Mouse (Mus musculus) right cerebral cortex, postnatal 25 days (tissue): Measurements from ENCODE around the gene Setd1b.

ENCODE experiments used
- DNase-seq: peaks from one replicate; pipeline ENCODE4 v3.0.0; 2022

The Setd1b gene

DNA sequence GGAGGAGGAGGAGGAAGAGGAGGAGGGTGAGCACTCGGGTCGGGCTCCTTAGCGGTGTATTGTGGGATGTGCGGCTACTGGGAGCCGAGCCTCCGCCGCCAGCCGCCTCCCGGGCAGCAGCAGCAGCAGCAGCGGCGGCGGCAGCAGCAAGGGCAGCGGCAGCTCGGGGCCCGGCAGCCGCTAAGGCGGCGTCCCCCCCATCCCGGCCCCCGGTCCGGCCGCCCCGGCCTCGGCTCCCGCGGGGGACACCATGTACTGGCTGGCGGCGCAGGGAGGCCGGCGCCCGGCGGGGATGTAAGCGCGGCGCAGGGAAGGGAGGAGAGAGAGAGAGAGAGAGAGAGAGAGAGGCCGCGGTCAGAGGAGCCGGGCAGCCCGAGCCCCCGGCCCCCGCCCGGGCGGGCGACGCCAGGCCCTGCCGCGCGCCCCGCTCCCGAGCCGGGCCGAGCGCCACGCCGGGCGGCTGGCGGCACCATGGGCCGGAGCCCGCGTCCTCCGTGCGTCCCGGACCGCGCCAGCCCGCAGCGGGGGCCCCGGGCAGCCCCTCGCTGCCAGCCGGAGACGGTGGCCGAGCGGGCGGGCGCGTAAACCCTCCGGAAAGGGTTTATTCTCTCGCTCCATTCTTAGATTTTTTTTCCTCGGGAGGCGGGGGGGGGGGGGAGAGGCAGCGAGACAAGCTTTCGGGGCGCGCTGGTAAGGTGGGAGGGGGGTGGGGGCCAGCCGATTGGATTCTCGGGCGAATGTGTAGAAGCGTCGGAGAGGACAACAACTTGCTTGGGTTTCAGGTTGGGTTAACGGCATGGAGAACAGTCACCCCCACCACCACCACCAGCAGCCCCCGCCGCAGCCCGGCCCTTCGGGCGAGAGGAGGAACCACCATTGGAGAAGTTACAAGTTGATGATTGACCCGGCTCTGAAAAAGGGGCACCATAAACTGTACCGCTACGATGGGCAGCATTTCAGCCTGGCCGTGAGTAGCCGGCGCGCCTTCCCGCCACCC, at the start of gene Setd1b:
TSS of gene Setd1b (plus strand) at position 33 of the 997 bp plus-strand sequence.
- peak; percentile 70 for DNase-seq

DNA sequence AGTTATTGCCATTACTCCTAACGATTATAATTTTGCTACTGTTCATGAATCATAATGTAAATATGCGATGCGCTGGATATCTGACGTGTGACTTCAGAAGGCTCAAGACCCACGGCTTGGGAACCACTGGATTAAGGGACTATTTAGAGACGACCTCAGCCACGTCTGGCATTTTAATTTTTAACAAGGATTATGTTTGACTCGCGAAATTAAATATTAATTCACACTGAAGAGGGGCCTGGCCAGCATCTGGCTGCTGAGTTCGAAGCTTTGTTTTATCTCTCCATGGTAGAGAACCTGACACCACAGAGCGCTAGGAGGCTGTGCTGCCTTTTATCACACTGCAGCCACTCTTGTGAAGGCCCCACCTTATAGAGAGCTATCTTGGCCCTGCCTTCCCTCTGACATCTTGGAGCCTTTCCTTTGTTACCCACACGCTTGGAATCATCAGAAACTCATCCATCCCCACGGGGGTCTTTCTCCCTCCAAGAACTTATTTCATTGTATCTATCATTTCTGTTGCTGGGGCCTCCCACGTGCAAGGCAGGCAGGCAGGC, 48.8 kb upstream of the Setd1b start:
- DNase-seq: no peak

DNA sequence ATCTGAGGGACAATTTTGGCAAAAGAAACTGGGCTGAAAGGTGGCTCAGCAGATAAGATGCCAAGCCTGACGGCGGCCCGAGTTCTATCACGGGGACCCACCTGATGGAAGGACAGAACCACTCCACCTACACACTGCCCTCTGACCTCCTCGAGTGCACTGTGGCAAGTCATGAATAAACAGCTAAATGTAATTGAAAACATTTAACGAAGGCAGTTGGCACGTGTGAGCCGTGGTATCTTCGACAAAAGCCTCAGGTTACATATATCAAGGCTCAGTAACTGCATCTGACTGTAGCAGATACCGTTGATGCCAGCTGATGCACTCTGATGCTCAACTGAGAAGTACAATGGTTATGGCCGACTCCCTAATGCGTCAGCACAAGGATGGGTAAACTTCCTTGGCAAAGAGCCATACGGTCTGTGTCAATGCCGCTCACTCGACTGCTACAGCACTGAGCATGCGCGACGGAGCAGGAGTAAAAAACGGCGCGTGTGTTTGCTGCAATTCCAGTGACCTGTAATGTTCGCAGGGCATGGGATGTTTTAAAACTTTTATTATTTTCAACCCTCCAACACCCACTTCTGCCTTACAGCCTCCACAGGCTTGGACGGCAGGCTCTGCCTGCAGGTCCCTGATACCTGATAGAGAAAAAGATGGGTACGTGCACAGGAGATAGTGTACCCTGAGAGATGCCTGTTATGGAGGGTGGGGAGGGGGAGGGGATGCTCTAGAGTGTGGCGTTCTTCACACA, 47.6 kb upstream of the Setd1b start:
- no peak for DNase-seq

DNA sequence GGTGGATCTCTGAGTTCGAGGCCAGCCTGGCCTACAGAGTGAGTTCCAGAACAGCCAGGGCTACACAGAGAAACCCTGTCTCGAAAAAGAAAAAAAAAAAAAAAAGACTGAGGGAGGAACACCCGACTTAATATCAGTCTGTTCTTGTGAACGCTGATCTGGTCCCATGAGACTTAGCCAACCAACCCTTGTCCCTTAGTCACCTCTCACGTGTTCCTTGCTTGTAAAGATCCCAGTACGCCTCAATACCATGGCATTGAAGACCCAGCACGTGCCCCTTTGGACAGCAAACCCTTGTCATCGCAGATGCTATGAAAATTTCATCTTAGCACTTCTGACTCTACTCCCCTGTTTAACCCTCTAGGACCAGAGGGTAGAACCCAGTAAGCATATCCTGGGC, 45.7 kb upstream of the Setd1b start:
- no peak for DNase-seq

DNA sequence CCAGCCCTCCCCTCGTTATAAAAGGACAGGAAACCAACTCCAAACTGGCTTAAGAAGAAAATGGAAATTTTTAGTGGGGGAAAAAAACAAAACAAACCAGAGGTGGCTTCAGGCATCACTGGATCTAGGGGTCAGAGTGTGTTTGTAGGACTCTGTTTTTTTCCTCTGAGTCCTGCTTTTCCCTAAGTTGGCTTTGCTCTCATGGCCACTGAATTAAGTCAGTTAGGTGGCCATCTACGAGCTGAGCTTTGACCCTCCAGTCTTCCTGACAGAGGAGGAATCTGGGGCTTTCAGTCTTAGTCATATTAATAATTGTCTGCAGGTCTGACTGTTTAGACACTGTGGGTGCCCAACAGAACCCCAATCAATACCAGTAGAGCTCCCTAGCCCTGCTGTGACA, 43.5 kb upstream of the Setd1b start:
- DNase-seq: no peak

DNA sequence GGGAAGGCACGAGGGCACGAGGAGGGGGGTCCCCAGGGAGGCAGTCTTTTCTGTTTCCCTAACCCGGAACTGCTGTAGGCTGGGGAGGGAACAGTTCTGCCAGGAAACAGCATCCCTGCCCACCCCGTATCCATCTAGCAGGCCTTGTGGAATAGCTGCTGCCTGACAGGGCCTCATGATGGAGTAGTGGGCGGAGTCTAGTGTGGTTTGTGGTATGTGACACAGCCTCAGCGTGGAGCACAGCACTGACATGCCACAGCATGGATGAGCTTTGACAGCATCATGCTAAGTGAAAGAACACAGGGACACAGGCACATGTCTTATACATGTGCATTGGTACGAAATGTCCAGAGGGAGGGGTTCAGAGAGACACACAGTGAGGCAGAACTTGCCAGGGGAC, 39.6 kb upstream of the Setd1b start:
- no peak for DNase-seq

DNA sequence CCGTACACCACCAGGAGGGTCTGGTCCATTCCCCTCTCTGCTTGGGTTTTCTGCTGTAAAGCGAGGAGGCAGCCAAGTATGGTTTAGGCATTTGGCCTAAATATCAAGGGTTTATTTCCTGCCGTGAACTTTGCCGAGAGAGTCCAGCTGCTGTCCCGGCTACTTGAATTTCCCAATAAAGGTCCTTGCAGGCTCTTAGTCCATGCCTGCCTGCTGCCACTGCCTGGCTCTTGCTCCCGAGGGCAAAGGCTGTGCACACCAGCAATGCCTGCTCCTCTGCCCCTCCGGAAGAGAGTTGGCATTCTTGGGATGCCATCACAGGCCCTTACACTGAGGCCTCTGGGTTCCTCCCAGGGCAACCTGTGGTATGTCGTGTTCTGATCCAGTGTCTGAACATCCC, 38.4 kb upstream of the Setd1b start:
- DNase-seq: no peak

DNA sequence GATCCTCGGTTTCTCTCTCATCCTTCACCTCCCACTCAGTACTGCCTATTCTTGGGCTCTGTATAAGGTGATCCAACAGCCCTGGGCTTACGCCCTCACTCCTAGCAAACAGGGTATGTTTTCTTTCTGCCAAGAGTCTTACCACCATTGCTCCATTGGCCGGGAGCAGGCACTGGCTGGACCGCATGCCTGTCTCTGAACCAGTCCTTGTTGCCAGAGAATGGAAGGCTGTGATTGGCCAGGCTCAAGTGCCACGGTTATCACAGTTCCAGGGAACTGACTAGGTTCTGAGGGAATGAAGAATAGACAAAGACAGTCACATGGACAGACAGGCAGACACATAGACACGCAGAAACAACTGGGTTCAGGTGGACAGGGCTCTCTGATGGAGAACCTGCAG, 37.2 kb upstream of the Setd1b start:
- no peak for DNase-seq

DNA sequence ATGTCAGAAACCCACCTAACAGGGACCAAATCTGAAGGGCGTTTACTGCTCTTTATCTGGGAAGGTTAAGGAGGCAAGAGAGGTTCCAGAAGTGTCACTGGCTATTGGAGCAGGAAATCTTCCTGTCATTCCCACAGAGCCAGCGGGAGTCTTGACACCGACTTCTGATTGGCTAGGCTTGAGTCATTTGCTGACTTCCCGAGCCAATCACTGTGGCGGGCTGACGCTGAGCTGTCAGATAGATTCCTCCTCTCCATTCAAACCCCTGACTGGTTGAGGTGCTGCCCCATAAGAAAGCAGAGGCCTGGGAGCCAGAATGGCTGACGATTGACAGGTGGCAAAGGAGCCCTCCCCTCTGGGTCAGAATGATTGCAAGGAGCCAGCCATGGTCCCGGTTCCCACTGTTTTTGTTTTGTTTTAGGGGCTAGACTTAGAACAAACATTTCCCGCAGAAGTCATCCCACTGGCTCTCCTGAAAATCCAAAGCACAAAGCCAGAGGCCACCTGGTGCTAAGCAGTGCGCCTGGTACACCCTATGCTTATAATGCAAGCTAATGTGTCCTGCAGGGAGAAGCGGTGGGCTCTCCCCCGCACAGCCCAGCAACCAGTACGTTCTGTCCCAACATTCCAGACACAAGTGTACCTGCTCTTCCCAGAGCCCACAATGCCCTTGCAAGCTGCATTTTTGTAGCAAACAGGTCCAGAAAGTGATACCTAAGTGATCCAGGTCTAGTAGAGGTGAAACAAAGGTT, 32.4 kb upstream of the Setd1b start:
- DNase-seq: no peak

DNA sequence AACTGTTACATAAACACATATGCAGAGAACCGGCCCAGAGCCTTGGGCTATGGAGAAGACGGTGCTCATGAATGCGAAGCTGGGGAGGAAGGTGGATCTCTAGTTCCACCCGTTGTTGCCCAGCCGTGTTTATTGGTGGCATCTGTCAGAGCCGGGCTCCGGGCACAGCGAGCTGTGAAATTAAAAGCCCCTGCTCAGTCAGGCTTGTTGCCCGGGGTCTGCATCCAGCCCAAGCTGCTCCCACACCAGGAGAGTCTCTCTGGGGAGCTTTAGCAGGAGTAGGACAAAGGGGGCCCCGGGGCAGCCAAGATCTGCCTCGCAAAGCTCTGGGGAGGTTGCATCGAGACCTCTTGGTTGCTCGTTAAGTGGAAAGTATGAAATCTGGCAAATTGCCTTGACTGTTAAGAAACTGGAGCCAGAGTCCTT, 31.7 kb upstream of the Setd1b start:
- no peak for DNase-seq

DNA sequence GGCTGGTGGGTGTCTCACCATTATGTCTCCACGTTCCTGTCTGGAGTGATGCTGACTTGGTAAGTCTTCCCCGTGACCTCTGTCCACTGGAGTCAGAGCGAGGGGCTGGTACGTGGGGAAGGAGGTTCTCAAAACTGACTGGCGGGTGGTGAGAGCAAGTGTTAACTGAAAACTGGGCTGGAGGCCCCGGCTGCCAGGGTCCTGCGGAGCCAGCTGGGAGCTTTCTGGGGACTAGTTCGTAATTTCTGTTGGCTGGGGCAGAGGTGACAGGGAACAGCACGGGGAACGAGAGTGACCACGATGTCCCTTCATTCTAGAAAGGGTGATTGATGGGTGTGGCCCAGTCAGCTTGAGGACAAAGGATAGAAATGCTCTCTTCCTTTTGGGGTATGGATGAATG, 27.9 kb upstream of the Setd1b start:
- DNase-seq: no peak

DNA sequence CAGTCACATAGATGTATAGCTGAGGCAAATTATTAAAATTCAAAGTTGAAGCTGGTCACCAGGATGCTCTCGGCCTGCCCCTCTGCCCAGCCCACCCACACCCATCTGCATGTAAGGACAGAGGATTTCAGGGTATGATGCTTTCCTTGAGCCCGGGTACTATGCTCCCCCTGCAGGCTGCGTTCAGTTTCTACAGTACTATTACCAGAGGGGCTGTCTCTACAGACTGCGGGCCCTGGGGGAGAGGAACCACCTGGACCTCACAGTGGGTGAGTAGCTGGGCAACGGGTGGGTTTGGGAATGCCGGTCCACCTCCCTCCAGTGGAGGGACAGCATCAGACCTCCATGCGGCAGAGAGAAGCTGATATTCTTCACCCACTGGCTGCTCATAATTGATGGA, 27.1 kb upstream of the Setd1b start:
- no peak for DNase-seq

DNA sequence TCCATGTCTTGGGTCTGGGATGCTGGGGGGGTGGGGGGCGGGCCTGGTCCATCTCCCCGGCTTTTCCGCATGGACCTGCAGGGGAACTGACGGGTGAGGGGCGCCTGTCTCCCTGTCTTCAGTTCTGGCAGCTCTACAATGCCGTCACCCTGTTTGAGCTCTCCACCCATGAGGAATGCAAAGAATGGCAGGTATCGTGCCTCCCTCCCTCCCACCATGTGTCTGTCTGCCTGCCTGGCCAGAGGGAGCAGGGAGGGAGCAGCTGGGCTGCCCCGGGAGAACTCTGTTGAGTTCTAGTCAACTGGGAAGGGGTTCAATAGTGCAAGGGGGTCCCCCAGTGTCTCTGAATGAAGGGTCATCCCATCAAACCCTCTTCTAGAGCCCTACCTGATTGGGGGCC, 25.9 kb upstream of the Setd1b start:
- DNase-seq: no peak

DNA sequence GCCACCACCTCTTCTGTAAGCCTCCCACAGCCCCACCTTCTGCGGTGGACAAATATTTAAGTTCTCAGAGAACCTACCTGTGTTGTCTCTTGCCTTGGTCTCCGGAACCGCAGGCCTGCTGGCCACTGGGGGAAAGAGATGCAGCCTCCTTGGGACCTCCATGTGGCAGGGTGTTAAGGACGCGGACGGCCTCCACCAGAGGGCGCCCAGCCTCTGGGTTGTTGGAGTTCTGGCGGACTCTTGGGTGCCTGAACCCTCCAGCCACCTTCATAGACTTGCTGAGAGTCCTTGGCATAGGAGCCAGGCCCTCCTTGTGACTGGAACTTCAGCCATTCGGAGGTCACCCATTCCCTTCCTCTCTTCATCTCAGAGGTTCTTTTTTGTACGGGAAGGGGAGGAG, 24.7 kb upstream of the Setd1b start:
- DNase-seq: peak; percentile 54

DNA sequence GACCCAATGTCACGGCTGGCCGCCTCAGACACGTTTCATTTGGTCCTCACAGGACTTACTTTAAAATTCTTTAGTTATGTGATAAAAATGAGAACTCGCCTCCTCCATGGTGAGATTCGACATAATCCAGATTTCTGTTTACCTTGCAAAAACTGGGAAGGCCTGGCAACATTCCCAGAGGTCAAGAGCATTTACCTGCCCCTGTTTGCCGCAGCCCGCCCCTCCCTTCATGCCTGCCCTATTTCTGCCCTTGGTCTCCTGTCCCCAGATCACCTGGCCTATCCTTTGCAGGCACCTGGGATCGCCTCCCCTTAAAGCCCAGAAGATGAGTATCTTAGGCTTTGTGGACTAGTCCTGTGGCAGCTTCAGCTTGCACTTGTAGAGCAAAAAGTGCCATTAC, 24.2 kb upstream of the Setd1b start:
- DNase-seq: no peak

DNA sequence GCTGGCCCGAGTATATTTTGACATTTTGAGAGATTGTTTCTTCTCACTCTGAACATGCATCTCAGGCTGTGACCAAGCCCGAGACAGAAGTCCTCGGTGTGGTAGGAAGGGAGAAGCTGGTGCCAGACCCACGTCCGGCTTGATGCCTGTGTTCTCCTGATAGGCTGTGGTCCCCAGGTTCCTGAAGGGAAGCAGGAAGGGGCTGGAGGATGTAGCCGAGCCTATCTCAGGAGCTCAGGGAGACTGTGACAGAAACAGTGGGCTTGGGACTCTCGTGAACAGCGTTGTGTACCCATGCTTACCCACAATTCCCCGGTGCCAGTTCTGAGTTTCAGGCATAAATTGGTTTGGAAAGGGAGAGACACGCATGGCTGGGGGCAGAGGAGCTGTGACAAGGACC, 23.2 kb upstream of the Setd1b start:
- no peak for DNase-seq

DNA sequence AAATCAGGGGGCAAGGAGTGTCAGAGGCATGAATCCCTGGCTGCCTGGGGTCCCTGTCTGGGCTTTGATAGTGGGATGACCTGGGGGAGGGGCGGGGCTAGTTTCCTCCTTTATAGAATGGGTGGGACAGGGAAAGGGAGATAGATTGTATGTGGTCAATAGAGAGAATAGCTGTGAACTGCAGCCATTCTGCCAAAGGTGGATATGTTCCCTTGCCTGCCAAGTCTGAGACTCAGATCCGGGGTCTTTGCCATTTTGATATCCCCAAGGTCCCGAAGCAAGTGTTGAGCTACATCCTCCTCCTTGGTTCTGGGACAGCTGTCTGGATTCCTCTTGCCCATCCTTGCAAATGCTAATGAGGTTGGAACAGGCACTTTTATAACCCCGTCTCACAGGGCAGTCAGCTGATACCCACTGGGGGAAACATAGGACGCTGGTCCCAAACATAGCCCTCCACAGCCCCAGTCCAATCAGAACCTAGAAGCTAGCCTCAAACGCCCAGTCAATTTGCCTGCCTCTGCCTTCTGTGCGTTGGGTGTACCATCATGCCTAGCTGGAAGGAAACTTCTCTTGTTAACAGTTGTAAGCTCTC, 21.3 kb upstream of the Setd1b start:
- DNase-seq: no peak

DNA sequence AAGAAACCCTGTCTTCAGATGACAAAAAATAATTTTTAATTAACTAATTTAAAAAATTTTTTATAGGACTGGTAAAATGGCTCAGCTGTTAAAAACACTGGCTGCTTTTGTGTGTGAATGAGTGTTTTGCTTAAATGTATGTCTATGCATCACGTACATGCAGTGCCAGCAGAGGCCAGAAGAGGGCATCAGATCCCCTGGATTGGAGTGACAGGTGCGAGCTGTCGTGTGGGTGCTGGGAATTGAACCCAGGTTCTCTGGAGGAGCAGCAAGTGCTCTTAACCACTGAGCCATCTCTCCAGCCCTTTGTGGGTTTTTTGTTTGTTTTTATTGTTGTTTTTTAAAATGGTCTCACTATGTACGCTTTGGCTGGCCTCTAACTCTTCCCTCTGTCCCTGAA, 19.8 kb upstream of the Setd1b start:
- DNase-seq: no peak

DNA sequence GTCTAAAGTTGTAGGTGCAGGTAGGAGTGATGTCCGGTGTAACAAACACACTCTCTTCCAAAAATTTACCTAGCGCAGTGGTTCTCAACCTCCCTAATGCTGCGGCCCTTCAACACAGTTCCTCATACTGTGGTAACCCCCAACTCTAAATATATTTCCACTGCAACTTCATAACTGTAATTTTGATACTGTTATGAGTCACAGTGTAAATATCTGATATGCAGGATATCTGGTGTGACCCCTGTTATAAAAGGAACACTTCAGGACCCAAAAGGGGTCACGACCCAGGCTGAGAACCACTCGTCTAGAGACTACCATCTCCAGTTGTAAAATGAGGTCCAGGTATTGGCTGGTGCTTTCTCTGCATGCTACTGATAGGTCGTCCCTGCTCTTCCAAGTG, 16.9 kb upstream of the Setd1b start:
- no peak for DNase-seq

DNA sequence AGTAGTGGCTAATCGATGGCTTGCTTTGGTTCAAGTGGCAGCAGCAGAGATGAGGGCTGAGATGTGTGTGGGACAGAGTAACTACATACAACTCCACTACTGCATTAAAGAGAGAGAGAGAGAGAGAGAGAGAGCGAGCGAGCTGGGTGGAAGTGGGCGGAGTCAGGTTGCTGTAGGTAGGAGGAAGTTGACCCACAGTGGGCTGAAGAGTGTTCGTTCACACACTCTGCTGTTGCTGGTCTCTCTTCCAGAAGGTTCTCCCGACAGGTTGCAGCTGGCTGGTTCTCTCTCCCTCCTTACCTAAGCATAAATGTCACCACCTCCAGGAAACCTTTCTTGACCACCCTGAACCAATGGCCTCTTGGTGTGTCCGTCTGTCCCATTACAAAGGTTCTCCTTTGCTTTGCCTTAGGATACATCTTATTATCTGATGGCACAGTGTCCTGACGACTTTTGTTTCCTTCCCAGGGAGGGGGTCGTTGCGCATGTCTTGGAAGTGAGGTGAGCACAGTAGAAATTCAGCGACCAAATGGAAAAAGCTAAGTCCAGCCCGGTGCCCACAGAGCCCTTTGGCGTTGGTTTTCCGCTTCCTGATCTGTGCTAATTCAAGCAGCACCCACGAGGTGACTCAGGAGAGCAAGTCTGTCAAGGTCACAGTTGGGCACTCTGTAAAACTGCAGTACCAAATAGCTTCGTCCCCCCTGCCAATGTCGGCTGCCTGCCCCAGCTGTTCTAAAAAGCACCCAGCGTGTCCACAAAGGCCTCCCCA, 16.2 kb upstream of the Setd1b start:
- DNase-seq: no peak

DNA sequence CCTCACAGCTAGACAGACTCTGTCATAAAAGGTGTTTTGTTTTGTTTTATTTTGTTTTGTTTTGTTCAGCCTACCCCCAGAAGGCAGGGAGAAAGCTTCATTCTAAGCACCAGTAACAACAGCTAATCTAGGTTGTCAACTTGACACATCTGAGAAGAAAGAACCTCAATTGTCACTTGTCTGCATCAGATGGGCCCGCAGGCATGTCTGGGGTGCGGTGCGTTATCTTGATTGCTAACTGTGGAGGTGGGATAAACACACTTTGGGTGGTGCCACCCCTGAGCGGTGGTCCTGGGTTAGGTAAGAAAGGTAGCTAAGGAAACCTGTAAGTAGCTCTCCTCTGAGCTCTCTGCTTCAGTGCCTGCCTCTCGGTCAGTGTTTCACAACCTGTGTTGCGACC, 15.0 kb upstream of the Setd1b start:
- no peak for DNase-seq
